Mouse (Mus musculus) heart, postnatal 4 days (tissue): ENCODE data around the gene Mtus2. TPM values are rescaled to one million over a fixed set of nuclear protein-coding genes. Genes with fewer than 3 reads are reported as not detected.

Source experiments
- DNase-seq: peaks from one replicate; pipeline ENCODE4 v3.0.0; 2021
- total RNA-seq, 2 experiments: library from RNA; stranded (reverse); gene quantifications; 2 replicates each; pipeline ENCODE4 v1.2.3; 2021

Mtus2 gene
- total RNA-seq, 2 experiments from 2014 or later = 116 to 127 TPM

DNA sequence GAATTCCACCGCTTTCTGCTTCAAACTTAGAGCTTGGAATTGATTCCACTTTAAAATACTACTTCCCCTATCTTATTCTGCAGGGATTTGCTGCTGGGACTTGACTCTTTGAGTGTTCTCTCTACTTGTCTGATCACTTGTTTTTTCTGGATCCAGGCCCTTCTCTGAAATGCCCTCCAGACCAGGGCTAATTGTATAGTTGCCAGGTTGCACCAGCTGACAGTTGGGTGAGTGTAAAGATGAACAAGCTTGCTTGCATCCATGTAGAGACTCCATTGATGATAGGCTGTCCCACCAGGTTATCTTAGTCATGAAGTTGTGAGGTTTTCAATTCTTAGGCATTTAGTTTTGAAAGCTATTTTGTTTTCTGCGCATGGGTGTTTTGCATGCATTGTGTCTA, 92.2 kb downstream of the Mtus2 start:
- DNase-seq = no peak

DNA sequence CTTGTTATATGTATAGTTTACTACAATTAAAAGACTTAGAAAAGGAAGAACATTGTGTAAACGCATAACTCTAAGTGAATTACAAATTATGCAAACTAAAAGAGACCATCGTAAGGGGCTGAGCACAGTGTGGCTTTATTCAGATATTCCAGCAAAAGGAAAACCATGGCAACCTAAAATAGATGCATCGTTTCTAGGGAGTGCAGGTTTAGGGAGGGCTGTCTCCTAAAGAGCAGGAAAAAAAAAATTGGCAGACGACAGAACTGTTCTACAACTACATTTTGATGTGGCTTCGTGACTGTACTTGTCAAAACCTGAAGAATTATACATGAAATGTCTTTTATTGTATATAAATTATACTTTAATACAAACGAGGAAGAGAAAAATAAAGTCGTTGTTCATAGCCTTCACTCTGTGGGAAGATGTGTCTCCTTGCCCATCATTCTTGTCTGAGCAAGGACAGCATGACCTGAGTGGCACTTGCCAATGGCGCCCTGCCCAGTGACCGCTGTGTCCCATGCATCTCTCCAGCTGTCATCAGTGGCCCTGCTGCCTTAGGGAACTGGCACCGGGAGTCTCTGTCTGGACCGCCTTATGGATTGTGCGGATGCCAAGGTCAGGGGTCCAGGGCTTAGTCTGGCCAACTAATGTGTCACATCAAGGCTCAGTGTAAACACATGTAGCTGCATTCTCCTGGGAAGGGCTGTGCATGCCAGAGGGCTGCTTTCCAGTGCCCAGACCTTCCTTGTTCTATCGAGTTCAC, 95.9 kb downstream of the Mtus2 start:
- DNase-seq = peak; percentile 61

DNA sequence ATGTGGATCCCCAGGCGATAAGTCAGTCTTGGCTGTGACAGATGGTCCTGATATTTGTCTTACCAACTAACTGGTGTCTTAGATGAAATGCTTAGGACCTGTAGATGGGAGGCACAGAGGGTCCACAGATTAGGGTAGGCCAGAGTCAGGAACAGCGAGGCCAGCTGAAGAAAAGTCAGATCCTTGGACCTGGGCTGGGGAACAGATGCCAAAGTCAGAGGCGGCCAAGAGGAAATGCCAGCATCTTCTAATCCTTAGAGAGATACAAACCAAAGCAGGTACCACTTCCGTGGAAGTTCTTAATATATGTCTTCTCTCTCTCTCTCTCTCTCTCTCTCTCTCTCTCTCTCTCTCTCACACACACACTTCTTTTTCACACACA, 96.5 kb downstream of the Mtus2 start:
- DNase-seq = no peak

DNA sequence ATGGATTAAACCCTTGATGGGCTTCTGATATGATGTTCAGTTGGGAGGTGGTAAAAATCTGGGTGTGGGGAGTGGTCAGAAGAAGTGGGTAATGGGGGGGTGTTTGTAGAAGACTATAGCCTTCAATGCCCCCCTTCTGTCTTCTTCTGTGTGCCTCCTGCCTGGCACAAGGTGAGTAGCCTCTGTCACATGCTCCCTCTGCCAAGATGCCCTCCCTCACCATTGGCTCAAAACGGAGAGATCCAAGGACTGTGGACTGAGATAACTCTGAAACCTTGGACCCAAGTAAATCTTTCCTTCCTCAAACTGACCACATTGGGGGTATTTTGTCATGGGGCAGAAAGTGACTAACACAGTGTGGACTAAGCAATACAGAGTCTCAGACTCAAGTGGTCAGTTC, 99.7 kb downstream of the Mtus2 start:
- no peak for DNase-seq

DNA sequence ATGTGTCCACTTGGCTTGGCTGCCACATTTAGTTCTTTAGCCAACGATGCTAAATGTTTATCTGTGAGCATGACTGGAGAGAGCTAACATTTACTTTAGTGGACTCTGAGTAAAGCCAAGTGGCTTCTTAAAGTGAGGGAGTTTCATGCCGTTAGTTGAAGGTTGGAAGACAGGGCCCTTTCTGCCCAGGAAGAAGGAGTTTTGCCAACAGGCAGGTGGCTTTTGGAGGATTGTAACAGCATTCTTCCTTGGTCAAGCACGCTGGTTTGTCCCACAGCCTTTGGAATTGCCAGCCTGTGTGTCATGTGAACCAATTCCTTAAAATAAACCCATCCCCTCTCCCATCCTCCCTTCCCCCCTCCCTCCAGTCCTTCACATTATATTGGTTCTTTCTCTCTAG, 100.3 kb downstream of the Mtus2 start:
- DNase-seq = no peak

DNA sequence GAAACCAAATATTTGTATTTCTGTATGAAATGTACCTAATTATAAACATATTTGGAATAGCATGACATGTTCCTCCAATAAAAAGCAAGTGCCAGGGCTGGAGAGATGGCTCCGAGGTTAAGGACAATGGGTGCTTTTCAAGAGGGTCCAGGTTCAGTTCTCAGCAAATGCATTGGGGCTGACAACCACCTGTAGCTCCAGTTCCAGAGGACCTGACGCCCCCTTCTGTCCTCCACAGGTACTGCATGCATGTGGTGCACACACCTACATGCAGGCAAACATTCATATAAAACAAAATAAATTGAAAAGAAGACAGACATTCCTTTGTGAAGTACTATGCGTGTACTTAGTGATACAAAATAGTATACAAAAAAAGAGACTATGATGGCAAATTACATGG, 102.2 kb downstream of the Mtus2 start:
- no peak for DNase-seq

DNA sequence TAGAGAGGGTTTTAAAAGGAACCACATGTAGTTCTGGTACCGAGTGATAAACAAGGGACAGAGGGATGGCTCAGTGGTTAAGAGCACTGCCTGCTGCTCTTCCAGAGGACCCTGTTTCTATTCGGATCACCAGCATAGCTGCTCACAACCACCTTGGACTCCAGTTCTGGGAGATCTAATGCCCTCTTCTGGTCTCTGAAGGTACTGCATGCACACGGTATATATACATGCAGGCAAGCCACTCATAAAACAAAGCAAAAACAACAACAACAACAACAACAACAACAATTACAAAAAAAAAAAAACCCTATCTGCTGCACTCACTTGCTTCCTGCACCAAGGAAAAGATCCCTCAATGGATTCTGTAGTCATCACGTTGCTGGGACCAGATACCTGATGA, 104.7 kb downstream of the Mtus2 start:
- DNase-seq = no peak

DNA sequence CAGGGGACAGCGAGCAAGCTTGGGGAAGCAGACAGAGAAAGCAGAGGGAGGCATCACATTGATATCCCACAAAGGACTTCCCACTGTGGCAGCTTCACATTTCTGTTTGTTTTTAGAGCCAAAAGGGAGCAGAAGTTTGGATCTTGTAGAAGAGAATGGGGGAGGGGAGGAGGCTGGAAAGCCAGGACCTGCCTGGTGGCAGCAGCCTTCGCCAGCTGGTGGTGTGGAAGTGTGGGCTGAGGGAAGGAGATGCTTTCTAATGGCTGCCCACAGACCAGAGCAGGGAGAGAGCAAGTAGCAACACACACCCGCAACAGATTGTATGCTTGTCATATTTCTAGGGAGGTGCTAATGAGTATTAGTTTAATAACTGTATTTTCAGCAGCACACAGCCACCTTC, 106.6 kb downstream of the Mtus2 start:
- no peak for DNase-seq

DNA sequence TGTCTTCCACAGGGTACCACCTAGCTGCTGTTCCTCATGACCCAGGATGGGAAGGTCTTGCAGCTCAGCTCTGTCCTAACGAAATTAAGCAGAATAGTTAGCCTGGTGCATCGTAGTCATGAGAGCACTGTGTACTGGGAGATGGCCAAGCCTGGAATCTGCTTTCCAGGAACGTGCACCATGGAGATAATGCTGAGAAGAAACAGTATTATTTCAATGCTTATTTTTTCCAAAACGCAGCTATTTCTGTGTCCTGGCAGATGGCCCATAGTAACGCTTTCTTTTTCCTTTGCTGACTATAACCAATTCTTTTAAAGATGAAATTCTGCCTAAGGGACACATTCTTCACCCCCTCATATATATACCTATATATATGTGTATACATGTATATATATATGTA, 108.1 kb downstream of the Mtus2 start:
- no peak for DNase-seq

DNA sequence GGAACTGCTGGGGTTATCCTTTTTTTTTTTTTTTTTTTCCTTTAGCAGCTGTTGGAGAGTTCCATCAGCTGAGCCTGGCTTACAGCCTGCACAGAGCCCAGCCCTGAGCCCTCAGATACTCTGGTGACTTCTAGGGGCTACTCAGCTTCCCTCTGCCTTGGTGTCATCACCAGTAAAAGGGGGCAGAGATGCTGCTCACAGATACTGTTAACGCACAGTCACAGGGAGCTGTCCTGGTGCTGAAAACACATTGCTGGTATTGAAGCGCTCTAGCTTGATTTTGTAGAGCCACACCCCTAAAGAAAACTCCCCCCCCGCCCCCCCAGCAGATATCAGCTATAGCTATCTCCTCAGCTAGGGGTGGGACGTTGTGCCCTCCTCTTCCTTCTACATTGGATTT, 112.8 kb downstream of the Mtus2 start:
- peak; percentile 33 for DNase-seq

DNA sequence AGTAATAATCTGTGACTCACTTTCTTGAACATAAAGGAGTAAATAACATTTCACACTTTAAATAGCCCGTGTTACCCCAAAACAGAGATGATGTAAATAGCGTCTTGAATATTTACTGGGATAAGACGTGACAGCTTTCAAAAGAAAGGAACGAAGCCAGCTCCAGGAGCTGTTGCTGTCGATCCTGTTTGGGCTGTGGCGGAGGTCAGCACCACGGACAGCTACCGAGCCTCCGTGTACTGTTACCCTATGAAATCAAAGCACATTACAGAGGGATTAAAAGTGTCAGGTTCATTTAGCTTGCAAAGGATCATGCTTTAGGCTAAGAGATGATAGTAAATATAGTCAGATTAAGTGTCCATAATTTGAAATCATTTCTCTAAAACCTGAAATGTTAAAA, 114.7 kb downstream of the Mtus2 start:
- DNase-seq = peak; percentile 76

DNA sequence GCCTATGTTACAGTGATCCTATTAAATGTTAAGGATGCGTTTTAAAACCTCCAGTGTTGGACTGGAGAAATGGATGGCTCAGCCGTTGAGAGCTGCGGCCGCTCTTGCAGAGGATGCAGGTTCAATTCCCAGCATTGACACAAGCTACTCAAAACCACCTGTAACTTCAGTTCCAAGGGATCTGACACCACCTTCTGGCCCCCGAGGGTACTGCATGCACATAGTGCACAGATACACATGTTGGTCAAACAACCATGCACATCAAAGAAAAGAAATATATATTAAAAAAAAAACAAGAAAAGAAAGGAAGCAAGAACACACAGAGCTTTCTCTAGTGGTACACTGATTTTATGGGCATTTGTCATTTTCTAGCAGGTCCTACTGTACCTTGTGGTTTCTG, 116.3 kb downstream of the Mtus2 start:
- DNase-seq = no peak

DNA sequence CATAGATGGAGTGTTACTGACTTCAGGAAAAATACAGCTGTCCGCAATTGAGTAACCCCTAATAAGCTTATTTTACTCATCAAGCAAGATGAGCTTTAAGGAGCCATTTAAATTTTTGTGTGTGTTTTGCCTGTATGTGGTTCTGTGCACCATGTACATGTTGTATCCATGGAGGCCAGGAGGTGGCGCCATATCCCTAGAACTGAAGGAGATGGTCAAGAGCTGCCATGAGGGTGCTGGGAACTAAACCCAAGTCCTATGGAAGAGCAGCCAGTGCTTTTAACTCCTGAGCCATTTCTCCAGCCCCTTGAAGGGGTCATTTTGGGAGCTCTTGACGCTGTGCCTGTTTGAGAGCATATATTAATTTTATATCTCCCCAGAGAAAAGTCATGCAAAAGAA, 122.6 kb downstream of the Mtus2 start:
- DNase-seq = no peak

DNA sequence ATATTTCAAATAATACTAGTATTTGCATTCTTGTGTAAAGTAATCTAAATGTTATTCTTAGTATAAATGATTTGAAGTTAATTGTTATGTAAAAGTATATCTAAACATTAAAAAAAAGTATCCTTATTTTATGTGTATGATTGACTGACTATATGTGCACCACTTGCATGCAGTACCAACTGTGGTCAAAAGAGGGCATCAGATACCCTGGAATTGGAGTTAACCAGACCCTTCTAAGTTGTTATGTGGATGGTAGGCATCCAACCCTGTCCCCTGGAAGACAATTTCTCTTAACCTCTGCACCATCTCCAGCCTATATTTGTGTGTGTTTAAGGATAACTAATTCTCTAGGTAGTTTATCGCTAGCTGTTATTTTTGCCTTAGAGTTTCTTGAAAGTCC, 126.4 kb downstream of the Mtus2 start:
- no peak for DNase-seq

DNA sequence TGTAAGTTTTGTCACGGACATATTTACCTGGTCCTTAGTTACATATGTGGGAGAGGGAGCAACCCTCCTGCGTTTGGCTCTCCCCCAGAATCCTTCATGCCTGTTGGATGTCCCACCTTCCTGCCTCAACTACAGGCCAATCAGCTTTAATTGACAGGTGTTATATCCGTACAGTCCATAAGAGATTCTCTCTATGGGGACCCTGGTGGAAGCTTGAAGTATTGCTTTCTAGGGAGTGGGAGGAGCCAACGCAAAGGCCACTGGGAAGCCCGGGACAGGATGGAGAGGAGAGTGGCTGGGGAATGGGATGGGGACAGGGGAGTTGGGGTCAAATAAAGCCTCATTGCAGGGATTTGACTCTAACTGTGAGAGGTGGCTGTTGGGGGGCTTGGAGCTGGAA, 127.6 kb downstream of the Mtus2 start:
- DNase-seq = no peak

DNA sequence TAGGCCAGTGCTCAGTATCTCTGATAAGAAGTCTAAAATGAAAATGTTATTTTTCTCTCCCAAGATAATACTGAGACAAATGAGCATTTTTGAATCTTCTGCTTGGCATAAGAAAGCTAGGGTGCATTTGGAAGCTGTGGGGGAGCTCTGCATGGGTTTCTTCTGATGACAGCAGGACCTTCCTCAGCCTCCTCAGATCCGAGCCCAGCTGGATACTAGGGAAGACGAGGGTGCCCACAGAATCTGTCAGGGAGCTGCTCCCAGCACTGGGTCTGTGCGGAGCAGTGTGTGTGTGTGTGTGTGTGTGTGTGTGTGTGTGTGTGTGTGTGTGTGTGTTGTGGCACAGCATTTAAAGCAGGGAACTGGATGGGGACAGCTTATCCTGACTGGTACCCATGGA, 130.7 kb downstream of the Mtus2 start:
- no peak for DNase-seq

DNA sequence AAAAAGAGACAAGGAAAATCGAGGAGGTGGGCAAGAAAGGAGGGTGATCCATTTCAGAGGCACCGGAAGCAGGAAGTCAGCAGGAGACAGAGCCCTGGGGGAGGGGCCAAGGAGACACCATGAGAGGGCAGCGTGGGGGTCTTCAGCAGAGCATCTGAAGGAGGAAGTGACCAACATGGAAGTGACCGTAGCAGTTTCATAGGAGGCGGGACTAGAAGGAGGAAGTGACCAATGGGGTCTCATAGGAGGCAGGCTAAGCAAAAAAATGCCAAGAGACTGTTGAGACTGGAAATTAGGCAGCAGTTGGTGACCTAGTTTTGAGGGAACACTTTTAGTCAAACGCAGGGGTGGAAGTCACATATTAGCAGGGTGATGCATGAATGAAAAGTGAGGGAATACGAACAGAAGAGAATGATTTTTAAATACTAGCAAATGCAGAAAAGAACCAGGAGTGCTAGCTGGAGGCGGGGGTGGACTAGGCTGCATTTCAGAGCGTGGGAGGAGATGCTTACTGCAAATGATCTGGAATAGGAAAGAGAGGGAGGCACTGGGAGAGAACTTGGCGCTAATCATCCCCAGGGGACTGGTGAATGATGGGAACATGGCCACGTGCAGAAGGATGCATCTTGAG, 133.2 kb downstream of the Mtus2 start:
- DNase-seq = no peak

DNA sequence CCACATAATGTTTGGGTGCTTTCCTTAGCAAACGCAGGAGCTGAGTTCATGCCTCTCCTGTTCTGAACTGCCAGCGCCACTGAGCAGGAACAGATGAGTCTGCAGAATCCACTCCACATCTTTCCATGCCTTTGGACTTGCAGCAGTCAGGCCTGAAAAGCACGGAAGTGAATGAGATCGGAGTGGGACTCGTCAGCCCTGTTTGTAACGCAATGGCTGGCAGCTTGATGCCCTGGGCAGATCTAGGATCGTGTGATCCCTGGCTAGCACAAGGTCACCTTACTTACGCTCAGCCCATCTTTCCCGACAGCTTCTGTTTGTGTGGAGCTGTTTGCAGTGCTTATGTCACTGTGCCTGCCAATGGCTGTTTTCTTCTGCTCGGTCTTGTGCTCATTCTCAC, 137.5 kb downstream of the Mtus2 start:
- no peak for DNase-seq

DNA sequence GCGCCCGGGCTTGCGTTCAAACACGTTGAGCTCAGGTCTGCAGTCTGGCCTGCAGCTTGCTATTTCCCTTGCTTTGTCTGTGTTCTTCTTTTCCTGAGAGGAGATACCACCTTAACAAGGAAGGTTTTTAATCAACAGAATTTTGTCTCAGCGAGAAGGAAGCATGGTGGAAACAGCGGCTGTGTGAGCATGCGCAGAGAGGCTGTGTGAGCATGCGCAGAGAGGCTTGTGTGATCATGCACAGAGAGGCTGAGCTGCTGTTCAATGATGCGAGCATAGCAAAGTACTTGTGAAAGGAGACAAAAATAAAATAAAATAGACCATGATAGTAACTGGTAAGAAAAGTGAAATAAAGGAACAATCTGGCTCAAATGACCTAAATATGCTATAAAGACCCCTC, 142.2 kb downstream of the Mtus2 start:
- no peak for DNase-seq

DNA sequence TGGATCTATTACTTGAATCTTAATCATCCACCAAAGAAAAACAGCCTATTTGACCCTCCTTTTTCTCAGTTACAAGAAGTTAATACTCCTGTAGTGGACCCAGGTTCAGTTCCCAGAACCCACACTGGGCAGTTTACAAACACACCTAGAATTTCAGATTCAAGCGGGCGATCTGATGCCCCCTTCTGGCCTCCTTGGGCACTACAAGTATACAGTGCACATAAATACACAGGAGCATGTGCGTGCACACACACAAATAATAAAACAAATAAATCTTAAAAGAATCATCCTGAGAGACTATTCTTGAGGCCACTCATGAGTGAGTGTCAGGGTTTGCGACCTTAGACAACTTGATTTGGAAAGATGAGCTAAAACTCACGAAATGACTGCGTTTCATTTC, 150.2 kb downstream of the Mtus2 start:
- no peak for DNase-seq

DNA sequence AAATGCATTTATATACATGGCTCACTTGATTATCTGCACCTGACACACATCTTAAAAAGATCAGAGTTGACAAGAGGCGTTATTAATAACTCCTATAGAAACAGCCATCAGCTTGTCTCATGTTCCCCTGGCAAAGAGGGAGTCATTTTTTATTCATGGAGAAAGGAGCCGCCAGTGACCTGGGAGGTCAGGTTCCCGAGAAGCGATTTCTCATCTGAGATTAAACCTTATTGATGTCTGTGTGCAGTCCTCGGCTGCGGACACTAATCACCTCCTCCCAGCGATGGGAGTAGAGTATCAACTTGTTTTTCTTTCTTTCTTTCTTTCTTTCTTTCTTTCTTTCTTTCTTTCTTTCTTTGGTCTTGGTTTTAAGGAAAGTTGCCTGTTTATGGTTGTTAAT, 150.8 kb downstream of the Mtus2 start:
- no peak for DNase-seq

DNA sequence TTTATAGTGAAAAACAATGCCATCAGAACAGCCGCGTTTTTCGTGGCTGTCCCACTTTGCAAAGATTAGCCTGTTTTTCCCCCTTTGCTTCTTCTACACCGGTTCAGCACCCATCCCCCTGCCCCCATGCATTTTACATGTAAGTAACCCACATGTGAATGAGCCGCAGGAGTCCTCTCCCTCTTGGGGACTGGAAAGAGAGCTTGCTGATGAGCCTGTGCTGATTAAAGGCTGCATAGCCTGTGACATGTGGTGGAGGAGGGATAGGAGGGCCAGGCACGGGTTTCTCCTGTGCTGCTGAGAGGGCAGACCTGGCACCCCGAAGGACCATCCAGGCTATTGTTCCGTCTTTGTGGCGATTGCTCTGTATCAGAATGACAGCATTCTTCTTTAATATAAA, 151.2 kb downstream of the Mtus2 start:
- no peak for DNase-seq

DNA sequence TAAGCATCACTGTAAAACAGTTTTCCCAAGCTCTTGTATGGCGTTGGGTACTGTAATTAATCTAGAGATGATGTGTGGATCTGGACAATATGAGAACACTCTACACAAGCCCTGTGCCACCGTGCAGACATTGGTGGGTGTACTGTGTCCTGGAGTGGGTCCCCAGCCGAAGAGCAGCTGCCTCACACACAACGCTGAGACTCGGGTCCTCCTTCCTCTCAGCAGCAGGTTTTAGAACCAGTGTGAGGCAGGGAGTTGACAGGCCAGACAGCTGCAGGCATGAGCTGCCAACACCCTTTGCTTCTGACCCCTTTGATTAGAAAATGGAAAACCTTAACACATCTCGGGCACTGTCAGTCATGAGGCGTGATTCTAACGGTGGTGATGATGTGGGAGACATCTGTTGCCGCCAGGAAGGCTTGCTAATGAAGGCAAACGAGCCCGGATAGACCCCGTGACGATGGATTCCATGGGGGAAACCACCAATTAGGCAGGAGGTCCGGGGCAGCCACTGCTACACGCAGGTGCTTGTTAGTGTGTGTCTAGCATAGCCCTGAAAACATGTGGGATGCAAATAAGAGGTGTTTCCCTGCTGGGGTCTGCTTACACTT, 158.2 kb downstream of the Mtus2 start:
- DNase-seq = no peak

DNA sequence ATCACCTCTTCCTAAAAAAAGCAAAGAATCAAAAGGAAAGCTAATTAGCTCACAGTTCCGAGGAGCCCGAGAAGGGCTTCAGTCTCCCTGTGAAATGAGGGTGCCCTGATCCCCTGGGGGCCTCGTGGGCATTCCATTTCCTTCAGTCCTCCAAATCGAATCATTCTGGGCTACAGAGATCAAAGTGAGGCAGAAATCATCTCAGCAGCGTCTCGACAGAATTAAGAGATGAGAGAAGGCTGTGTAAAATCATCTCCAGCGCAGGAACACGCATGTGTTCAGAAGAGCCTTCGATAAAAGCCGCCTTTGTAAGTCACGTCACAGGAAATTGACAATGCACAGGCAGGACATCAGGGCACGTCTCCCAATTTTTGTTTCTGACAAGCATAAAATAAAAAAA, 167.2 kb downstream of the Mtus2 start:
- no peak for DNase-seq
